Comparison of ENCODE assay signal across 8 mouse cellular contexts in genomic region chr16:78101415-78102326, GRCm38 (mm10).
DNase-seq lines count a peak whose midpoint lies in the region; ATAC-seq and TF ChIP-seq lines count a peak whose summit lies in the region.

No protein-coding gene starts in this region.

- no peaks in the 10 kb centered on the region for H3K9me3 ChIP-seq in forebrain, embryonic 15.5 days
- no peaks in the 10 kb centered on the region for H3K9me3 ChIP-seq in hindbrain, postnatal 0 days (ENCODE audit: low read length)
- H3K9me3 ChIP-seq in neural tube, embryonic 13.5 days: no peaks in the 10 kb centered on the region

- no peaks in the 10 kb centered on the region for H3K36me3 ChIP-seq in forebrain, embryonic 15.5 days
- H3K36me3 ChIP-seq in hindbrain, postnatal 0 days (ENCODE audit: insufficient read depth, low read length): no peaks in the 10 kb centered on the region
- no peaks in the 10 kb centered on the region for H3K36me3 ChIP-seq in neural tube, embryonic 13.5 days

- peaks cover 24% of the 10 kb centered on the region for H3K4me1 ChIP-seq in forebrain, embryonic 15.5 days
- no peaks in the 10 kb centered on the region for H3K4me1 ChIP-seq in hindbrain, postnatal 0 days (ENCODE audit: insufficient read depth, low read length)
- peaks cover 14% of the 10 kb centered on the region for H3K4me1 ChIP-seq in neural tube, embryonic 13.5 days (replicated peaks)

- H3K27ac ChIP-seq in forebrain, embryonic 15.5 days (replicated peaks): peak overlapping the region; percentile 67
- H3K27ac ChIP-seq in hindbrain, postnatal 0 days: no peak overlapping the region
- H3K27ac ChIP-seq in neural tube, embryonic 13.5 days (replicated peaks): peak overlapping the region; percentile 59

- no peaks in the 10 kb centered on the region for H3K27me3 ChIP-seq in forebrain, embryonic 15.5 days
- H3K27me3 ChIP-seq in hindbrain, postnatal 0 days (ENCODE audit: insufficient read depth, low read length): no peaks in the 10 kb centered on the region
- no peaks in the 10 kb centered on the region for H3K27me3 ChIP-seq in neural tube, embryonic 13.5 days

- TF ChIP-seq CTCF in hindbrain, postnatal 0 days (IDR thresholded peaks at IDR 0.05; ENCODE audit: low read depth): no peak

- ATAC-seq in forebrain, embryonic 15.5 days (replicated peaks): peak; percentile 84
- ATAC-seq in hindbrain, postnatal 0 days: peak; percentile 78
- peak; percentile 93 for ATAC-seq in neural tube, embryonic 13.5 days (ENCODE audit: low read depth)

- DNase-seq in kidney, postnatal 10 days: peak; percentile 8
- no peak for DNase-seq in kidney, adult 8-10 months
- peak; percentile 88 for DNase-seq in hindbrain, postnatal 0 days (ENCODE audit: low spot score)
- no peak for DNase-seq in right cerebral cortex, adult 2 months (ENCODE audit: low spot score in 2 of 2)
- no peak for DNase-seq in cerebellum, postnatal 25 days
- no peak for DNase-seq in layer of hippocampus, postnatal 36 days

- 9% methylated on average over 14 of the region's 14 CpGs for WGBS in forebrain, embryonic 15.5 days
- 18% methylated on average over 14 of the region's 14 CpGs for WGBS in hindbrain, postnatal 0 days
- WGBS in neural tube, embryonic 13.5 days: 8% methylated on average over 14 of the region's 14 CpGs

- H3K4me2 ChIP-seq in forebrain, embryonic 15.5 days (replicated peaks): peak overlapping the region; percentile 16
- H3K4me2 ChIP-seq in hindbrain, postnatal 0 days (ENCODE audit: low read depth, low read length): peak overlapping the region; percentile 51
- peak overlapping the region; percentile 37 for H3K4me2 ChIP-seq in neural tube, embryonic 13.5 days

- no peak overlapping the region for H3K9ac ChIP-seq in forebrain, embryonic 15.5 days (replicated peaks)
- no peak overlapping the region for H3K9ac ChIP-seq in hindbrain, postnatal 0 days (replicated peaks; ENCODE audit: low read length)
- no peak overlapping the region for H3K9ac ChIP-seq in neural tube, embryonic 13.5 days

- no peak overlapping the region for H3K4me3 ChIP-seq in forebrain, embryonic 15.5 days
- H3K4me3 ChIP-seq in hindbrain, postnatal 0 days (ENCODE audit: low read length): peak overlapping the region; percentile 1
- no peak overlapping the region for H3K4me3 ChIP-seq in neural tube, embryonic 13.5 days

Comparison
In these comparisons a context has a peak if more than half of its experiments do, and no peak if none do; other contexts are left out.
1. DNase-seq: peak in kidney, postnatal 10 days (single experiment) and hindbrain, postnatal 0 days (single experiment); none in kidney, adult 8-10 months (0 of 2), right cerebral cortex, adult 2 months (0 of 2), cerebellum, postnatal 25 days (0 of 2) and layer of hippocampus, postnatal 36 days (0 of 2).
2. Peak in every context shown above with its lines, with median percentiles within 50 percentile points of each other: ATAC-seq and H3K4me2 ChIP-seq.